Mouse (Mus musculus) heart, postnatal 10 days (tissue): ENCODE results near the gene Cers4. TPM values are rescaled to one million over a fixed set of nuclear protein-coding genes. Genes with fewer than 3 reads are reported as not detected.

ENCODE experiments used
- DNase-seq, 2 experiments: peaks; one replicate each; pipeline ENCODE4 v3.0.0; 2021
- intact Hi-C: fragments of 180-260 bp; cut with DNase I; formaldehyde crosslinking; loops from one replicate; pipeline ENCODE4 v1.15.1; 2025
- total RNA-seq, 2 experiments: library from RNA; stranded (reverse); gene quantifications; 2 replicates each; pipeline ENCODE4 v1.2.3; 2021

Gene Cers4
- total RNA-seq: 10 to 100 TPM; 45.9 to 65.9 TPM

DNA sequence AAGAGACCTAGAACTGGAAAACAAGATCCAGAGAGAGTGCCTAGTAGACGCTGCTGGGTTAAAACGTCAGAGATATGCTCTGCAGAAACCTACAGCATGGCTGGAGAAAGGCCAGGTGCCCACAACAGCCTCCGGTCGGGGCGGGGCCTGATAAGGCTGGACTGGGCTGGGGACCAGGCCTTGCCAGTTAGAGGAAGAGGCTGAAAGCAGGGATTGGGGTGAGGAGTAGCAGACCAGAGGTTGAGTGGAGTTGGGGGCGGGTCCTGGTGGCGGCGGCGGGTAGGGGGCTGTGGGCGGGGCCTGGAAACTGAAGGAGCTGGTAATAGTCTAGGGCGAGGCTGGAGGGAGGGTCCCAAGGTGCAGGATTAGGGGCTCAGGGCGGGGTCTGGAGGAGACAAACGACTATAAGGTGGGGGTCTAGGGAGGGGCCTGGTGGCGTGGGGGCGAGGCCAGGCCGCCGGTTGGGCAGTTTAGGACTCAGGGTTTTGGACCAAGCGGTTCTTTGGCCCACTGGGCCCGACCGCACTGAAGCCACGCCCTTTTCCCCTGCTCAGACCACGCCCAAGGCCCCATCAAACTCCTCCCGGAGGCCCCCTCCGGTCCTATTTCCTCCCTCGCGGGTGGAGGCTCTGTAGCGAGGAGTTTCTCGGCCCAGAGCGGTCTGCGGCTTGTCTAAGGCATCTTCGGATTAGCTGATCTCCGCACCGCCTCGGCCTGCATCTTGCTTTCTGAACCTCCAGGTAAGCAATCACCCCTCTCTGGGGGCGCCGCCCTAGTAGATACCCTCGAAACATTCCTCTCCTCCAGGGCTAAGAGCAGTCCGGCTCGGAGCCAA is at the start of gene Cers4:
TSS of gene Cers4 (plus strand) at position 176 of the 835 bp plus-strand sequence.
- DNase-seq: peak; percentile 90 to 91
- intact Hi-C loops: loop anchor here (2.0 to 5.0 kb wide), 3 partner anchors 14 to 166 kb away; partner anchors contain the start of genes Ccl25 and Elavl1

DNA sequence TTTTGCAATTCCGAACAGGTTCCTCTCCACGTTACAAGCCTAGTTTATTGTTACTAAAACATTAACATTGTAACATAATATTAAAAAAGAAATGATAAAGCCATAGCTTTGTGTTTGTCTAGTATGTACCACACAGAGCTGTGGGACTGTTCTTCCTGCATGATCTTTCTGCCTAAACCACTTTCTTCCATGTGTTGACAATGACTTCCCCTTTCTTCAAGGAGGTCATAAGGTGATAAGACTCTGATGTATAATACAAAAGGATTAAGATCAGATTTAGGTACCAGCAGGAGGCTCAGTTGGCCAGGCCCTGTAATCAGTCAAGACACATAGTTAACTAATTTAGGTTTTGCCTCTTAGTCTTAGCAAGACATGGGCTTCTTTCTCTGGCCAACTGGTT is 34.7 kb upstream of the Cers4 start:
- intact Hi-C loops: no loop called here
- DNase-seq: no peak

DNA sequence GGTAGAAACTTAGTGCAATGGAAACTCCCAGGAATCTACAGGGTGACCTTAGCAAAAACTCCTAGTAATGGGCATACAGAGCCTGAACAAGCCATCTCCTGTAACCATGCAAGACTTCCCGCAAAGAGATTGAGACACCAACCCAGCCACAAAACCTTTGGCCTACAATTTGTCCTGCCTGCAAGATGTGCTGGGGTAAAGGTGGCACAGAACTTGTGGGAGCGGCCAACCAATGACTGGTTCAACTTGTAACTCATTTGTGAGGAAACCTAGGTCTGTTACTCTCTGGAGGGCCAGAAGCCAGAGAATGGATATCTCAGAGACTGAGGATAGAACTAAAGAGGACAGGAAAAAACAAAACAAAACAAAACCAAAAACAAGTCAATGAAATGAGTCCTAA is 29.8 kb upstream of the Cers4 start:
- DNase-seq: no peak
- intact Hi-C loops: no loop called here

DNA sequence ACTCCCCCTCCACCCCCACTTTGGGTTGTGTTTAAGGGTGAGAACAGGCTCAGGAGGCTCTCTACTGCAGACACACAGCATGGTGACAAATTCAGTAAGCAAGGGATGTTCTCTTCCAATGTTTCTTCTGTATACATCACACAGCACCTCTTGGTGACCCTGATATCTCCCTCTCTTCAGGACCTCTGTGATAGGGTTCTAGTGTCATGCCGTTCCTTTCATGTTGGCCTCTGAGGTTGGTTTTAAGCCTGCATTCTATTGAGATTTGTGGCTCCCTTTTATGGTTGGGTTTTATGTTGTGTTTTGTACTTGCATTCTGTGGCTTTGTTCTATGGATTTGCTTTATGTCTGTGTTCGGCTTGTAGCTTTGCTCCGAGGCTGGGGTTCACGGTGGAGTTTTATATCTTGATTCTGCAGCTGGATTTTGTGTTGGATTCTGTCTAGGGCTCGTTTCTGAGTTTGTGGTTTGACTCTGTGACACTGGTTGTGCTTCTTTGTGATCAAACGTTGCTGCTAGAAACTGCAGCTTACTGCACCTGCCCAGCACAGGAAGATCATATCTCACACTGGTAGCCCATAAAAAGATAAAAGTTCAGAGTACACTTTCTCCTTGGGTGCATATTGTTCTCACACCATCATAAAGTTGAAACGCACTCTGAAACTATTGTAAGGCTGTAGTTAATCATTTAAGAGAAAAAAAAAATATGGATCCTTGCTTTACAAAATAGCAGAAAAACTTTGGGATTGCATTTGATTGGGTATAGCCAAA is 18.2 kb upstream of the Cers4 start:
- intact Hi-C loops: no loop called here

DNA sequence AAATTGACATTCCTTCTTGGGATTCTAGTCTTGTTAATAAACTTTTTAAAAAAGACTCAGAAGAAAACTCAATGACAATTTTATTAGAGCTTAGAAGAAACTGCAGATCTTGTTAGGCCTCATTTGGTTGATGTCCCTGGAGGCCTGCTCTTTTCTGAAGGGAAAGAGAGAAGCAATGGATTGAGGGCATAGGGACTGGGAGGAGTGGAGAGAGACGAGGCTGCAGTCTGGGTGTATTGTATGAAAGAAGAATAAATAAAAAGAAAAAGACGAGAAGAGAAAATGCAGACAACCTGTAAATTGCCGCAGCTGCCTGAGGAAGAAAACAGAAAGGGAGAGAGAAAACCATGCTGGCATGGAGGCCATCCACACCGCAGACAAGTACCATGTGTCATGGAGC is 11.7 kb upstream of the Cers4 start:
- intact Hi-C loops: no loop called here
- no peak for DNase-seq

More for the DNA sequence above, 18.2 kb upstream of the Cers4 start:
- no peak for DNase-seq

DNA sequence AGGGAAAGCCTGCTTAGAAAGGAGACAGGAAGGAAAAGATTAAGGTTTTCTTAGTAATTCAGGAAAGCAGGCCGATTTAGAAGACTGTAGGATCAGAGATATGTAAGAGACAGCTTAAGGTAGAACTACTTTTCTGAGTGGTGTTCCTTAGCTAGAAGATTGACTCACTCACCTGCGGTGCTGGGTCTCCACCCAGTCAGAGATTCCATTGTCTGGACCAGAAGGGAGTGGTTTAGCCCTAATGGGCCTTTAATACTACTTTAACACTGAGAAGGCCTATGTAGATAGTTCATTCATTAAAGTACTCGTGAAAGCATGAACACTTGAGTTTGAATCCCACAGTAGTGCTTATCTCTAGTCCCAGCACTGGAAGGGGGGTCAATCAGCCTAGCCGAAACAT is 11.2 kb upstream of the Cers4 start:
- intact Hi-C loops: no loop called here
- no peak for DNase-seq

DNA sequence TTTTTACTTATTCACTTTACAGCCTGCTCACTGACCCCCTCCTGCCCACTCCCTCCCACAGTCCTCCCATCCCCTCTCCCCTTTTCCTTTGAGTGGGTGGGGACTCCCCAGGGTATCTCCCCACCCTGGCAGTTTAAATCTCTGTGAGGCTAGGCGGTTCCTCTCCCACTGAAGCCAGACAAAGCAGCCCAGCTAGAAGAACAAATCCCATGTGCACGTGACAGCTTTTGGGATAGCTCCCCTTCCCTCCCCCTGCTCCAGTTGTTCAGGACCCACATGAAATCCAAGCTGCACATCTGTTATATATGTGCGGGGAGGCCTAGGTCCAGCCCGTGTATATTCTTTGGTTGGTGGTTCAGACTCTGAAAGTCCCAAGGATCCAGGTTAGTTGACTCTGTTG is 10.3 kb upstream of the Cers4 start:
- intact Hi-C loops: no loop called here
- no peak for DNase-seq

DNA sequence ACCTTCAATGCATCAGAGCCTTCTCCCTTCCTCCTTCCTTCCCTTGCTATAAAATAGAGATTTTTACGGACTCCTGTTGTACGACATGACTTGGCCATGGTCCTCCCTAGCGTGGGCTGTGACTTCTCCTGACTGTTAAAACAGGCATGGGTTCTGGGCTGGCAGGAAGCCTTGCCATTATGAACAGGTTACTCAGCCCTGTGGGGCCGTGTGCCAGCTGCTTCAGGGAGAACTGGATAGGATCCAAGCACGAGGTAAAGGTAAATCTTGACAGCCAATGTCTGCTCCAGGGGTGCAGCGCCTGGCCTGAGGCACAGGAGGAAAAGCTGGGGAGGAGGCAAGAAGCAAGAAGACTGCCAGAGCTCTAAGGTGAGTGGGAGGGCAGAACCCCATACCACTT is 9.5 kb upstream of the Cers4 start:
- DNase-seq: no peak
- intact Hi-C loops: no loop called here

DNA sequence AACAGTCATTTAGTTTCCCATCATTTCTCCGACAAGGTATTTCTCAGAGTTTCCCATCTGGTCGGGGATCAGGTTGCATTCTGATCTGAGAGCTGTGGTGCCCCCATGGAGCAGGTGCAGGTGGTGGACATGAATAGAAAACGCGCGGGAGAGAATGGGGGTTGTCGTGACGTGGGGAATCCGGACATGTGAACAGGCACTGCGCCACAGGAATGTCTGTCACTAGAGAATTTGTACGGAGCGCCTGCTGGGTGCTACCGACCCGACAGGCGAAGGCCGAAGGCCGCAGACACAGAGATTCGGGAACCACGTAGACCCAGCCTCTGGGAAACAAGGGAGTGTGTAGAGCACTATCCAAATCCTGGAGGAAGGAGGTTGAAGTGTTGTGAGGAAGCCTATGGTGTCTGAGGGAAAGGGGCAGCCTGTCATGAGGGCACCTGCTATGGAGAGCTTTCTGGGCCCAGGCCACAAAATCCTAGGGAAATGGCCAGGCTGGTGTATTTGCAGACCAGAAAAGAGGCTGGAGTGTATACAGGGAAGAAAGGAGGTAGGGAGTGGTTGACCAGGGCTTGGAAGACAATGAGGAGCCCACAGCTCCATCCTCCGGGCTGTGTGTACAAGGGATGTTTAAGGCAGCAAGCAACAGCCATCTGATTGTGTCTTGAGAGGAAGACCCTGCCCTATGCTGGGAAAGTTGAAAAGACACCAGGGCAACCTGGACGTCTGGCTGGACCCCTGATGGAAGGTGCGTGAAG is 1.0 kb downstream of the Cers4 start:
- intact Hi-C loops: loop anchor here (2.0 to 5.0 kb wide), 3 partner anchors 13 to 167 kb away; partner anchors contain the start of genes Ccl25 and Elavl1
- DNase-seq: peak; percentile 81 to 85

DNA sequence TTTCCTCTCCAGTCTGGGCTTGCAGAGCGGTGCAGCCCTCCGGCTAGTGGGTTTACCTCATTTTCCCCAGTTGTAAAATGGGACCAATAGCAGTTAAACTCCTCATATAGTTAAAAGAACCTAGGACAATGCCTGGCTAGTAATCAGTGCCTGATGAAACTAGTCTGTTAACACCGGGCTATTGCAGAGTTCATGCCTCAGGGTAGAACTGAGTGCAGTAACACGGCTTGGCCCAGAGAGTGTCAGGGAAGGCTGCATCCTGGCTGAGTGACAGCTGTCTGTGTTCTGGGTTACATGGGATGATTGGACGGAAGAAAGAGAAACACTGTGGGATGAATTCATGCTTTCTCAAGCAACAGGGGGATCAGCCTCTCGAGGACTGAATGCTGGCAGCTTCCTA is 3.1 kb downstream of the Cers4 start:
- no peak for DNase-seq
- intact Hi-C loops: no loop called here

DNA sequence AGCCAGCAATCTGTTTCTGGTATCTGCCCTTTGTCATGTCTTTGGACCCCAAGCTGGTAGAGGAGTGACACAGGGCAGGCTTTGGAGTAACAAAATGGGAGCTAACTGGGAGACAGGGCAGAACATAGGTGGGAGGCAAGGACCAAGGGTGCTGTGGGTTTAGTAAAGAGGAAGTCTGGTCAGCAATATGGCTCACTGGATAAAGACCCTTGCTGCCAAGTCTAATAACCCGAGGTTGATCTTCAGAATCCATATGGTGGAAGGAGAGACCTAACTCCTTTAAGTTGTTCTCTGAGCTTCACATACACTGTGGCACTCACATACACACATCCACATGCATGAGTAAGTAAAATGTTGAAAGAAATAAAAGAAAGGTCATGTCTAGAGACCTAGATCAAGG is 4.8 kb downstream of the Cers4 start:
- intact Hi-C loops: no loop called here
- no peak for DNase-seq

DNA sequence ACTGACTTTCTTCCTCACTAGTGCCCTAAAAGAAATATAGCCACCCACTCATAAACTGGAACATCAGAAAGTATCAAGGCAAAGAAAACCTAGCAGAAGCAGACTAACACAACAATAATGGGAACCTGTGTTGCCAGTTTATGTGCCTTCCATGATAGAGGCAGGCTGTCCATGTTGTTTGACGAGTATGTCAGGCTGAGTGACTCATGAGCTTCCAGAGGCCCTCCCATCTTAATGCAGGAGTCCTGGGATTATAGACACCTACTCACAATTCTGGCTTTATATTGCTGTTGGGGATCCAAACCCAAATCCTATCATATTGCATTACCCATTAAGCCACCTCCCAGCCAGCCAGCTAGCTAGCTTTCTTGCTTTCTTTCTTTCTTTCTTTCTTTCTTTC is 12.5 kb downstream of the Cers4 start:
- intact Hi-C loops: no loop called here
- DNase-seq: no peak

DNA sequence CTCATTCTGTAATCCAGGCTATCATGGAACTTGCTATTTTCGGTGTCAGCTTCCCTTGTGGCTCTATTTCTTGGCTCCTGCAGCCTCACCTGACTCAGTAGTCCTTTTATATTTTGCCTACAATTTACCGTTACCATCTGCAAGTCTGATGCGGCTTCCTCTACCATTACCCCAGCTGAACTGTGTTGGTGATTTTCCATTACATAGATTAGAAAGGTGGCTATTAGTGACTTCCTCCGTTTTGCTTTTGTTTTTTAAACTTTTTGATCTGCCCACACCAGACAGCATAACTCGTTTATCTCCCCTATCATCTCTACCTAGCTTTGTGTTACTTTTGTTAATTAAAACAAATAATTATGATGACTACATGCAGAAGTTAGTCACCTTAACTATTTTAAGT is 14.7 kb downstream of the Cers4 start:
- intact Hi-C loops: loop anchor here (2.0 kb wide), 1 partner anchor 15 kb away; the partner anchor contains the start of gene Cers4

DNA sequence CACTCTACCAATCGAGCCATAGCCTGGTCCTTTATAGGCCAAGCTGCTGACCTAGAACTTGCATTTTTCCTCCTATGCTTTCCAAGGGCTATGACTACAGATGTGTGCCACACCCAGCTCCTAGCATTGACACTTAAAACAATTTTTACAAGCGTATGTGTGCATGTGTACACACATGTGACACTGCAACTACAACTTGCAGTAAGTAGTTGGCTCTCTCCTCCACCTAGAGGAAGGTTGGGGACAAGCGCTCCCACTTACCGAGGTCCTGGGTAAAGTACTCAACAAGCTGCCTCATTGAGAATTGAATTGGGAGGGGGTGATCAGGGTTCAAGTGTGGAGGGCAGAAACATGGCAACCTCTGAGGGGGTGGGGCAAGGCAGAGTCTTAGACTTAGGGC is 18.0 kb downstream of the Cers4 start:
- no peak for DNase-seq
- intact Hi-C loops: no loop called here

More for the DNA sequence above, 14.7 kb downstream of the Cers4 start:
- DNase-seq: no peak

DNA sequence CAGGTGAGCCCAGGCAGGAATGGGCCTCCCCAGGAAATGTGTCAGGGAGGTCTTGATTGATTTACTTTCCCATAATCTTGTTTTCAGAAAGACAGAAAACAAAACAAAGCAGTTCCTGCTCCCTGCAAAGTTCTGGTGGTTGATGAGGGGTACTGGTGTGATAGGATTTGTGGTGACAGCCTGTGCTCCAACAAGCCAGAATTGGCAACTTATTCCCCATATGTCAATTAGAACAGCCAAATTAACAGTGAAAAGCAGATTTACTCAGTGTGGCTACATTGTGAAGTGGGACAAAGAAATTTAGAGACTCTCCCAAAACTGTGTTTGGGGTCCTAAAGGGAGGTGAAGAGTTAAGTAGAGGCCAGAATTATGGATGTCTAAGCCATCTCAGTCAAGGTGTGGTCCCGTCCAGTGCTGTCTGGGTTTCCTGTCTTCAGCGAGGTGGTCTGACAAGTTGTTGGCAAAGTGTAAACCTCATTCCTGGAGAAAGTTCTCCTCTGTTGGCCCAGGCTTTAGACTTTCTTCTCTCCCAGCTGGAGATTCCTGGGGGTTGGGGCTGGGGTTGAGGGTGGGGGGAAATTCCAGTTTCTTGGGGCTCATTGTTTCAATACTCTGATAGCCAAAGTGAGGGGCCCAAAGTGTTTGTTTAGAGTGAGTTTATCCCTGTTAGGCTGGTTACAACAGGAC is 18.7 kb downstream of the Cers4 start:
- intact Hi-C loops: loop anchor here (1.0 kb wide), 1 partner anchor 98 kb away; no protein-coding TSS in a partner anchor
- no peak for DNase-seq

DNA sequence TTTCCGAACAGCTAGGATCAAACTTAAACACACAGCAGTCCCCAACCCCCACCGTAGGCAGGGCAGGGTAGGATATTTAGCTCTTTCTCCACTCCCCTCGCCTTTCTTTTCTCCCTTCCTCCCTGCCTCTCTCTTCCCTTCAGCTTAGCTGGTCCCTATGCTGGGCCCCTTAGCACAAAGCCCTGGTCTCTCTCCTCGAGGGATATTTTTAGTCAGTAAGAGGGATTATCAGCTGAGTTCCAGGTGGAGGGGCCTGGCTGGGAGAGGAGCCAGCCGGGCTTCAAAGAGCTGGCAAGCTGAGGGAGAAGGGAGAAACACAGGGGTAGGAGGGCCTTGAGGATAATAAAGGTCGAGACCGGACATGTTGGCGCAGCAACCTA is 19.3 kb downstream of the Cers4 start:
- DNase-seq: peak; percentile 85

DNA sequence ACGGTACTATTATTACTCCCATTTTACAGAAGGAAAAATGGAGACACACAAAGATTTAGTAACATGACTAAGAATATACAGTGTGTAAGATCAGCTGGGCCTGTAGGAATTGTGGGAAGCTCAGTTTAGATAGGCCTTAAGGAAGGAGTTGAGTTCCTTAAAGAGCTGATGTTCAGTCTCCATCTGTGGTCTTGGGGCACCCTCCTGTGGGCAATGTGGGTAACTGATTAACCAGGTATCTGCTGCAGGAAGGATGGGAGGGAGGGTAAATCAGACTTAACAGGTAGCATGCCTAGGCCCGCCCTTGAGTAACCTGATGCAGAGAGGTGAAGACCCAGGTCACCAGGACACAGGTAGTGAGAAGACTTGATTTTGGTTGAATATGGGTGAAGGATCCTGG is 23.3 kb downstream of the Cers4 start:
- DNase-seq: peak; percentile 52 to 63
- intact Hi-C loops: loop anchor here (5.0 kb wide), 2 partner anchors 189 to 264 kb away; partner anchors contain the start of genes Ccl25, Elavl1 and Snapc2

More for the DNA sequence above, 19.3 kb downstream of the Cers4 start:
- intact Hi-C loops: loop anchor here (1.0 kb wide), 1 partner anchor 99 kb away; no protein-coding TSS in a partner anchor

DNA sequence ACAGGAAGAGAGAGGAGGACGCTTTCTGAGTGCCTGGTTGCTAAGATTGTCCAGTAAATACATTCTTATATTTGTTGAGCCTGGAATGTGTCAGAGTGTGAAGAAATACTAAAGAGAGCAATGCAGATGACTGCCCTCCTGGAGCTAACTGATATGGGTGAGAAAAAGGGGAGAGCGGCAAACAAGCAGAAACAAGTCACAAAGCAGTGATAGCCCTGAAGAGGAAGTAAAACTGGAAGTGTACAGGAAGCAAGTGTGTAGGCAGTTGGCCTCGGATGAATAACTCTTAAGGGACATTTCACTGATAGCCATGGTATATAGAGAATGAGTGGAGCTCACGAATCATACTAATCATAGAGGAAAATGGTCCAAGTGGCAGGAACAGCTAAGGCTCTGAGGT is 28.6 kb downstream of the Cers4 start:
- intact Hi-C loops: no loop called here

DNA sequence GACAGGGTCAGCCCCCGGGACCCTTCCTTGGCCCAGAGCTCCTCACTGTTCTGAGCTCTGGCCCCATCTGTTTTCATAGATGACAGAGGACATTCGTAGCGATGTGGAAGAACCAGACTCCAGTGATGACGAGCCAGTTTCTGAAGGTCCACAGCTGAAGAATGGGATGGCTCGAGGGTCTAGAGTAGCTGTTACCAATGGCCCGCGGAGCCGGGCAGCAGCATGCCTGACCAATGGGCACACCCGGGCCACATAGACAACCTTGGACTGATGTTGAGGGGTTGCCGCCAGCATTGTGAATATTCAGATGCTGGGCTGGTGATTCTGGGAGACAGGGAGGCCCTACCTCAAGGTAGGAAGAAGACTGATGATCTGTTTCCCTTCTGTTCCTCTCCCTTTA is 30.7 kb downstream of the Cers4 start:
- no peak for DNase-seq
- intact Hi-C loops: no loop called here

More for the DNA sequence above, 28.6 kb downstream of the Cers4 start:
- DNase-seq: no peak
